Mouse (Mus musculus): ENCODE data around the gene Skap1.
"Not testable (repeated sequence)": the region's sequence is repeated elsewhere in the genome, so short reads cannot be mapped to it uniquely, and the experiment has no call there.

Skap1 gene

GRCm38 (mm10) chr11:96696842-96697455 lies 232.6 kb downstream of the Skap1 start:
- DNase-seq (ENCODE audit: low read depth): no peak

GRCm38 (mm10) chr11:96697467-96697866 lies 233.1 kb downstream of the Skap1 start:
- DNase-seq (ENCODE audit: low read depth): no peak

GRCm38 (mm10) chr11:96703813-96704212 lies 239.4 kb downstream of the Skap1 start:
- no peak for DNase-seq (ENCODE audit: low read depth)

GRCm38 (mm10) chr11:96711268-96711667 lies 246.9 kb downstream of the Skap1 start:
- no peak for DNase-seq (ENCODE audit: low read depth)

- no peak for DNase-seq (ENCODE audit: low read depth)
These were observed 247.3 kb downstream of the Skap1 start for GRCm38 (mm10) chr11:96711670-96712069.

- no peak for DNase-seq (ENCODE audit: low read depth)
These were observed 249.0 kb downstream of the Skap1 start for GRCm38 (mm10) chr11:96713210-96714005.

GRCm38 (mm10) chr11:96714011-96714410 lies 249.6 kb downstream of the Skap1 start:
- DNase-seq (ENCODE audit: low read depth): no peak

- not testable (repeated sequence) for DNase-seq (ENCODE audit: low read depth)
These were observed 250.8 kb downstream of the Skap1 start for GRCm38 (mm10) chr11:96715168-96715567.

- no peak for DNase-seq (ENCODE audit: low read depth)
These were observed 254.2 kb downstream of the Skap1 start for GRCm38 (mm10) chr11:96718609-96719008.

- DNase-seq (ENCODE audit: low read depth): no peak
These were observed 261.4 kb downstream of the Skap1 start for GRCm38 (mm10) chr11:96725833-96726232.

- DNase-seq (ENCODE audit: low read depth): no peak
These were observed 264.2 kb downstream of the Skap1 start for GRCm38 (mm10) chr11:96728577-96728976.

- no peak for DNase-seq (ENCODE audit: low read depth)
These were observed 265.1 kb downstream of the Skap1 start for GRCm38 (mm10) chr11:96729462-96729861.

GRCm38 (mm10) chr11:96730327-96730726 lies 265.9 kb downstream of the Skap1 start:
- DNase-seq (ENCODE audit: low read depth): no peak

GRCm38 (mm10) chr11:96732657-96733056 lies 268.3 kb downstream of the Skap1 start:
- DNase-seq (ENCODE audit: low read depth): no peak

- no peak for DNase-seq (ENCODE audit: low read depth)
These were observed 271.5 kb downstream of the Skap1 start for GRCm38 (mm10) chr11:96735908-96736307.

GRCm38 (mm10) chr11:96736361-96736760 lies 272.0 kb downstream of the Skap1 start:
- no peak for DNase-seq (ENCODE audit: low read depth)

GRCm38 (mm10) chr11:96737673-96738471 lies 273.5 kb downstream of the Skap1 start:
- DNase-seq (ENCODE audit: low read depth): no peak

GRCm38 (mm10) chr11:96740796-96741195 lies 276.4 kb downstream of the Skap1 start:
- no peak for DNase-seq (ENCODE audit: low read depth)

- DNase-seq (ENCODE audit: low read depth): no peak
These were observed 277.6 kb downstream of the Skap1 start for GRCm38 (mm10) chr11:96741995-96742394.

- DNase-seq (ENCODE audit: low read depth): no peak
These were observed 278.6 kb downstream of the Skap1 start for GRCm38 (mm10) chr11:96743000-96743399.

- DNase-seq (ENCODE audit: low read depth): no peak
These were observed 279.5 kb downstream of the Skap1 start for GRCm38 (mm10) chr11:96743891-96744290.

- no peak for DNase-seq (ENCODE audit: low read depth)
These were observed 282.3 kb downstream of the Skap1 start for GRCm38 (mm10) chr11:96746648-96747047.

- DNase-seq (ENCODE audit: low read depth): no peak
These were observed 283.2 kb downstream of the Skap1 start for GRCm38 (mm10) chr11:96747555-96747954.
